ENCODE assay signal across 8 mouse cellular contexts in the genomic region with DNA sequence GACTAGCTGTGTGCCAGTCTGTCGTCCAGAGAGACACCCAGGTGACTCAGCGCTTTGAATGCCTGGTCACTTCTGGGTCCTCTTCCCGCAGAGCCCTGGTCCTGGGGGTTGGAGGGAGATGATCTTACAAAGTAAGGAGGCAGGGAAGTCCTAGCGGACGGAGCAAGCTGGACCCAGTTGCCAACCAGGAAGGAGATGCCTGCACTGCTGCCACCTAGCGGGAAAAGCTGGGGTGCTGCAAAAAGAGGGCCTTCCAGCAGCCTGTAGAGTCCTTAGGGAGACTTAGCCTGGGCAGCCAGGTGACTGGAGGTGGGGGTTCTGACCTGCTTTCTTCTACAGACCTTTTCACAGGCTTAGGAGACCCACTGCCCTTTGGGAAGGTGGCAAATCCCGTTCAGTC. TPM values are rescaled to one million over a fixed set of nuclear protein-coding genes. Genes with fewer than 3 reads are reported as not detected.
DNase-seq lines count a peak whose midpoint lies in the region; ATAC-seq and TF ChIP-seq lines count a peak whose summit lies in the region.

No protein-coding gene starts in this region.

- no peak for TF ChIP-seq EP300 in heart, adult 2 months (IDR thresholded peaks at IDR 0.05; ENCODE audit: insufficient read depth, low read depth, low read length)

- no peaks in the 10 kb centered on the region for H3K79me2 ChIP-seq in heart, adult 2 months (replicated peaks; ENCODE audit: control insufficient read depth, insufficient read depth, low read length)

- peaks cover 13% of the 10 kb centered on the region for H3K27me3 ChIP-seq in heart, adult 2 months (ENCODE audit: control insufficient read depth, insufficient read depth, low read length)
- peaks cover 44% of the 10 kb centered on the region for H3K27me3 ChIP-seq in kidney, embryonic 14.5 days (ENCODE audit: control insufficient read depth, insufficient read depth, low read length)
- H3K27me3 ChIP-seq in limb, embryonic 13.5 days = peaks cover 69% of the 10 kb centered on the region
- H3K27me3 ChIP-seq in midbrain, embryonic 16.5 days (ENCODE audit: control insufficient read depth, insufficient read depth, low read depth, low read length) = no peaks in the 10 kb centered on the region

- TF ChIP-seq POLR2A in heart, adult 2 months (IDR thresholded peaks at IDR 0.05; ENCODE audit: insufficient read depth, low read depth, low read length) = no peak

- DNase-seq in heart, adult 11 months = peak; percentile 90
- DNase-seq in heart, postnatal 25 days (ENCODE audit: low spot score) = no peak
- DNase-seq in embryo, embryonic 11 days = peak; percentile 84
- peak; percentile 42 to 68 for DNase-seq in heart, adult 2 months
- peak; percentile 37 for DNase-seq in urinary bladder, adult 2 months (ENCODE audit: low spot score)

- no peaks in the 10 kb centered on the region for H3K36me3 ChIP-seq in heart, adult 2 months (ENCODE audit: control insufficient read depth, insufficient read depth, low read length)
- H3K36me3 ChIP-seq in kidney, embryonic 14.5 days (ENCODE audit: control insufficient read depth, insufficient read depth, low read length) = no peaks in the 10 kb centered on the region
- no peaks in the 10 kb centered on the region for H3K36me3 ChIP-seq in limb, embryonic 13.5 days
- H3K36me3 ChIP-seq in midbrain, embryonic 16.5 days (ENCODE audit: control insufficient read depth, insufficient read depth, low read length) = no peaks in the 10 kb centered on the region

- no peak overlapping the region for H3K9ac ChIP-seq in heart, adult 2 months (ENCODE audit: low read depth, low read length)
- no peak overlapping the region for H3K9ac ChIP-seq in kidney, embryonic 14.5 days (ENCODE audit: low read depth, low read length)
- no peak overlapping the region for H3K9ac ChIP-seq in limb, embryonic 13.5 days
- H3K9ac ChIP-seq in midbrain, embryonic 16.5 days (ENCODE audit: low read depth, low read length) = no peak overlapping the region

- 0 out of 2 replicates have a peak, but pooled peaks have one; percentile 45 for ATAC-seq in kidney, embryonic 14.5 days (ENCODE audit: low FRiP score, low TSS enrichment)
- no peak for ATAC-seq in limb, embryonic 13.5 days (ENCODE audit: low FRiP score, low read depth)
- no peak for ATAC-seq in midbrain, embryonic 16.5 days

- no peaks in the 10 kb centered on the region for H3K9me3 ChIP-seq in kidney, embryonic 14.5 days (ENCODE audit: control insufficient read depth, low read length)
- no peaks in the 10 kb centered on the region for H3K9me3 ChIP-seq in limb, embryonic 13.5 days
- no peaks in the 10 kb centered on the region for H3K9me3 ChIP-seq in midbrain, embryonic 16.5 days (replicated peaks; ENCODE audit: control insufficient read depth, low read length, poor library complexity, severe bottlenecking)

- no peaks in the 10 kb centered on the region for H3K4me1 ChIP-seq in heart, adult 2 months (ENCODE audit: control insufficient read depth, insufficient read depth, low read length)
- peaks cover 12% of the 10 kb centered on the region; the same call in 1 of the 2 replicates for H3K4me1 ChIP-seq in kidney, embryonic 14.5 days (ENCODE audit: control insufficient read depth, insufficient read depth, low read length)
- peaks cover 38% of the 10 kb centered on the region for H3K4me1 ChIP-seq in limb, embryonic 13.5 days
- peaks cover 33% of the 10 kb centered on the region for H3K4me1 ChIP-seq in midbrain, embryonic 16.5 days (ENCODE audit: control insufficient read depth, insufficient read depth, low read length)

- peak; percentile 80 for TF ChIP-seq CTCF in heart, adult 2 months (IDR thresholded peaks at IDR 0.05)

- H3K27ac ChIP-seq in heart, adult 2 months = no peak overlapping the region
- no peak overlapping the region for H3K27ac ChIP-seq in kidney, embryonic 14.5 days (ENCODE audit: low read depth, low read length)
- H3K27ac ChIP-seq in limb, embryonic 13.5 days = no peak overlapping the region
- no peak overlapping the region for H3K27ac ChIP-seq in midbrain, embryonic 16.5 days (ENCODE audit: low read length)

- H3K4me2 ChIP-seq in kidney, embryonic 14.5 days (replicated peaks; ENCODE audit: low read depth, low read length) = no peak overlapping the region; the same call in 1 of the 2 replicates
- H3K4me2 ChIP-seq in limb, embryonic 13.5 days (replicated peaks) = peak overlapping the region; percentile 42
- H3K4me2 ChIP-seq in midbrain, embryonic 16.5 days (ENCODE audit: low read length) = peak overlapping the region; percentile 45

- no peak overlapping the region for H3K4me3 ChIP-seq in heart, adult 2 months
- no peak overlapping the region for H3K4me3 ChIP-seq in kidney, embryonic 14.5 days (ENCODE audit: low read length)
- no peak overlapping the region for H3K4me3 ChIP-seq in limb, embryonic 13.5 days
- peak overlapping the region; percentile 9; the same call in 1 of the 2 replicates for H3K4me3 ChIP-seq in midbrain, embryonic 16.5 days (ENCODE audit: low read depth, low read length)

- WGBS in heart, adult 2 months = 6% methylated on average over 7 of the region's 7 CpGs
- WGBS in kidney, embryonic 14.5 days = 3% methylated on average over 7 of the region's 7 CpGs
- WGBS in limb, embryonic 13.5 days = under 1% methylated on average over 7 of the region's 7 CpGs
- WGBS in midbrain, embryonic 16.5 days = under 1% methylated on average over 7 of the region's 7 CpGs

- intact Hi-C loops in heart, postnatal 25 days (cut with DNase I) = loop anchor here (2.0 to 5.0 kb wide), 3 partner anchors 187 to 952 kb away; no protein-coding TSS in a partner anchor
- intact Hi-C loops in heart, adult 2 months (cut with DNase I) = loop anchor here (5.0 kb wide), 1 partner anchor 307 kb away; no protein-coding TSS in a partner anchor

RNA-seq across cellular contexts. Expression of gene Ajap1, which starts 1.8 kb away (rescaled TPM):
- under 1 TPM; 0.10 to 0.20 TPM for total RNA-seq in heart, postnatal 25 days (2021)
- under 1 TPM; 0.26 to 0.27 TPM for total RNA-seq in heart, adult 2 months (2021)
- not detected in 2 replicates for polyA plus RNA-seq in heart, adult 2 months (2012; rRNA removed)
- 3.3 and 3.8 TPM in 2 replicates for polyA plus RNA-seq in kidney, embryonic 14.5 days (2014; fragmentation: Nextera tagmentation; extraction: Ambion mirVana)
- polyA plus RNA-seq in limb, embryonic 13.5 days (2015; fragmentation: Nextera tagmentation; extraction: Ambion mirVana) = 0.68 and 0.99 TPM in 2 replicates
- 10.0 and 15.0 TPM in 2 replicates for polyA plus RNA-seq in midbrain, embryonic 16.5 days (2015; fragmentation: Nextera tagmentation; extraction: Ambion mirVana)
- polyA plus RNA-seq in urinary bladder, adult 2 months (2012; rRNA removed) = 0.32 and 0.37 TPM in 2 replicates
